Mouse (Mus musculus) myocyte (in vitro differentiated cells): Measurements from ENCODE around the gene Fam57a. TPM values are rescaled to one million over a fixed set of nuclear protein-coding genes. Genes with fewer than 3 reads are reported as not detected.
A peak's percentile ranks its signal among the peaks of the same experiment; 100 is the strongest.

ENCODE experiments used
- H3K27me3 ChIP-seq: one replicate; pipeline ENCODE4 v1.6.1; 2011; ENCODE audit not compliant: control insufficient read depth, insufficient read depth, insufficient read length
- H3K36me3 ChIP-seq: one replicate; pipeline ENCODE4 v1.6.1; 2011; ENCODE audit not compliant: control insufficient read depth, insufficient read depth
- H3K4me2 ChIP-seq: one replicate; pipeline ENCODE4 v1.6.1; 2011; ENCODE audit warnings: low read depth, control low read depth
- H3K4me3 ChIP-seq: one replicate; pipeline ENCODE4 v1.5.1; 2011; ENCODE audit warnings: mild to moderate bottlenecking, control low read depth, moderate library complexity
- H3K79me2 ChIP-seq: one replicate; pipeline ENCODE4 v1.6.1; 2011; ENCODE audit not compliant: control insufficient read depth, insufficient read depth
- H3ac ChIP-seq: one replicate; pipeline ENCODE4 v1.6.1; 2011; ENCODE audit not compliant: control insufficient read depth, insufficient read length
- CEBPB ChIP-seq: IDR thresholded peaks from 2 replicates; pipeline ENCODE4 v1.6.1; 2011; ENCODE audit warnings: mild to moderate bottlenecking, moderate library complexity; ENCODE audit not compliant: poor library complexity, insufficient read depth, severe bottlenecking
- E2F4 ChIP-seq: IDR thresholded peaks from one replicate; pipeline ENCODE4 v1.6.1; 2011; ENCODE audit warnings: mild to moderate bottlenecking, control low read depth, moderate library complexity; ENCODE audit not compliant: insufficient read depth
- MAX ChIP-seq: IDR thresholded peaks from one replicate; pipeline ENCODE4 v1.6.1; 2011; ENCODE audit warnings: low read depth, mild to moderate bottlenecking, control low read depth
- MYOD1 ChIP-seq, 3 experiments: IDR thresholded peaks; one replicate each; pipeline ENCODE4 v1.6.1; 2011; ENCODE audit warnings: control low read depth in 2 of 3, low read depth in 2 of 3, mild to moderate bottlenecking in 2 of 3, moderate library complexity in 1 of 3; ENCODE audit not compliant: insufficient read length in 2 of 3, control insufficient read depth in 1 of 3
- MYOG ChIP-seq, 3 experiments: IDR thresholded peaks; one replicate each; pipeline ENCODE4 v1.6.1; 2011; ENCODE audit warnings: control low read depth in 2 of 3, low read depth in 2 of 3, mild to moderate bottlenecking in 2 of 3; ENCODE audit not compliant: insufficient read length in 2 of 3, control insufficient read depth in 1 of 3, insufficient read depth in 1 of 3
- POLR2A ChIP-seq: IDR thresholded peaks from one replicate; pipeline ENCODE4 v1.6.1; 2011; ENCODE audit warnings: low read depth, mild to moderate bottlenecking, control low read depth, moderate library complexity; ENCODE audit not compliant: insufficient read length
- POLR2AphosphoS2 ChIP-seq: IDR thresholded peaks from one replicate; pipeline ENCODE4 v1.6.1; 2011; ENCODE audit warnings: low read depth, control low read depth; ENCODE audit not compliant: insufficient read length
- REST ChIP-seq: IDR thresholded peaks from one replicate; pipeline ENCODE4 v1.6.1; 2011; ENCODE audit warnings: mild to moderate bottlenecking, control low read depth, moderate library complexity; ENCODE audit not compliant: insufficient read depth, insufficient read length
- SRF ChIP-seq: IDR thresholded peaks from one replicate; pipeline ENCODE4 v1.6.1; 2011; ENCODE audit warnings: low read depth; ENCODE audit not compliant: control insufficient read depth, insufficient read length
- TCF12 ChIP-seq: IDR thresholded peaks from one replicate; pipeline ENCODE4 v1.6.1; 2011; ENCODE audit warnings: mild to moderate bottlenecking, control low read depth; ENCODE audit not compliant: poor library complexity, insufficient read depth, severe bottlenecking
- TCF3 ChIP-seq: IDR thresholded peaks from one replicate; pipeline ENCODE4 v1.6.1; 2011; ENCODE audit warnings: low read depth, control low read depth; ENCODE audit not compliant: insufficient read length
- USF1 ChIP-seq: IDR thresholded peaks from one replicate; pipeline ENCODE4 v1.6.1; 2011; ENCODE audit warnings: low read depth, mild to moderate bottlenecking, control low read depth, moderate library complexity
- polyA plus RNA-seq: library from polyadenylated mRNA; unstranded; fragments of >200 nt; fragmentation: generic; extraction: Trizol; gene quantifications from one replicate; pipeline ENCODE4 v1.2.1, GENCODE M21; 2012; ENCODE audit warnings: missing spikeins

Gene Fam57a
- polyA plus RNA-seq, 1 experiment: 10.0 TPM

GRCm38 (mm10) chr11:76153236-76153951, 26.1 kb upstream of the Fam57a start:
- no peaks in the 10 kb centered on the region for H3K79me2 ChIP-seq
- no peaks in the 10 kb centered on the region for H3K36me3 ChIP-seq
- H3K4me2 ChIP-seq: no peak overlapping the region
- no peak overlapping the region for H3K4me3 ChIP-seq
- no peak overlapping the region for H3ac ChIP-seq
- no peaks in the 10 kb centered on the region for H3K27me3 ChIP-seq
- TF ChIP-seq MYOG (IDR thresholded peaks at IDR 0.05; ENCODE audit: control insufficient read depth in 1 of 3, insufficient read depth in 1 of 3, insufficient read length in 2 of 3, low read depth in 2 of 3) (no peak), CEBPB (no peak), SRF (no peak), MYOD1 (IDR thresholded peaks at IDR 0.05; ENCODE audit: control insufficient read depth in 1 of 3, insufficient read length in 2 of 3, low read depth in 2 of 3) (no peak)

GRCm38 (mm10) chr11:76154200-76154599, 25.3 kb upstream of the Fam57a start:
- no peaks in the 10 kb centered on the region for H3K79me2 ChIP-seq
- no peak overlapping the region for H3K4me3 ChIP-seq
- no peak overlapping the region for H3ac ChIP-seq
- no peak overlapping the region for H3K4me2 ChIP-seq
- H3K36me3 ChIP-seq: no peaks in the 10 kb centered on the region
- TF ChIP-seq MAX (no peak), POLR2A (no peak), TCF12 (no peak), POLR2AphosphoS2 (no peak), E2F4 (no peak), TCF3 (no peak), SRF (no peak), CEBPB (no peak), MYOG (IDR thresholded peaks at IDR 0.05; ENCODE audit: control insufficient read depth in 1 of 3, insufficient read depth in 1 of 3, insufficient read length in 2 of 3, low read depth in 2 of 3) (no peak), MYOD1 (IDR thresholded peaks at IDR 0.05; ENCODE audit: control insufficient read depth in 1 of 3, insufficient read length in 2 of 3, low read depth in 2 of 3) (no peak), REST (no peak), USF1 (no peak)
- H3K27me3 ChIP-seq: no peaks in the 10 kb centered on the region

GRCm38 (mm10) chr11:76154861-76155260, 24.6 kb upstream of the Fam57a start:
- H3K36me3 ChIP-seq: no peaks in the 10 kb centered on the region
- H3K79me2 ChIP-seq: no peaks in the 10 kb centered on the region
- TF ChIP-seq REST: no peak
- no peak for TF ChIP-seq POLR2AphosphoS2
- no peak for TF ChIP-seq CEBPB
- no peak for TF ChIP-seq MAX
- no peak for TF ChIP-seq E2F4
- no peak for TF ChIP-seq USF1
- TF ChIP-seq MYOD1 (IDR thresholded peaks at IDR 0.05; ENCODE audit: control insufficient read depth in 1 of 3, insufficient read length in 2 of 3, low read depth in 2 of 3): peak in 2 of 3 experiments; percentile 68 to 70
- TF ChIP-seq MYOG (IDR thresholded peaks at IDR 0.05; ENCODE audit: control insufficient read depth in 1 of 3, insufficient read depth in 1 of 3, insufficient read length in 2 of 3, low read depth in 2 of 3): peak in 1 of 3 experiments; percentile 7
- no peak for TF ChIP-seq POLR2A
- TF ChIP-seq TCF3: no peak
- TF ChIP-seq SRF: no peak
- no peak for TF ChIP-seq TCF12

GRCm38 (mm10) chr11:76158375-76158774, 21.1 kb upstream of the Fam57a start:
- TF ChIP-seq MYOG (IDR thresholded peaks at IDR 0.05; ENCODE audit: control insufficient read depth in 1 of 3, insufficient read depth in 1 of 3, insufficient read length in 2 of 3, low read depth in 2 of 3) (no peak), E2F4 (no peak), TCF12 (no peak), MAX (no peak), POLR2AphosphoS2 (no peak), REST (no peak), MYOD1 (IDR thresholded peaks at IDR 0.05; ENCODE audit: control insufficient read depth in 1 of 3, insufficient read length in 2 of 3, low read depth in 2 of 3) (no peak), TCF3 (no peak), USF1 (no peak), POLR2A (no peak), CEBPB (no peak), SRF (no peak)
- no peak overlapping the region for H3ac ChIP-seq
- H3K27me3 ChIP-seq: no peaks in the 10 kb centered on the region
- peaks cover 3% of the 10 kb centered on the region for H3K36me3 ChIP-seq
- H3K79me2 ChIP-seq: no peaks in the 10 kb centered on the region
- no peak overlapping the region for H3K4me3 ChIP-seq
- no peak overlapping the region for H3K4me2 ChIP-seq

More at GRCm38 (mm10) chr11:76154861-76155260, 24.6 kb upstream of the Fam57a start:
- Histone ChIP-seq H3ac (no peak overlapping the region), H3K27me3 (no peaks in the 10 kb centered on the region), H3K4me3 (no peak overlapping the region), H3K4me2 (no peak overlapping the region)
